Mouse (Mus musculus): ENCODE measurements around the gene 6430628N08Rik.

6430628N08Rik gene

DNA sequence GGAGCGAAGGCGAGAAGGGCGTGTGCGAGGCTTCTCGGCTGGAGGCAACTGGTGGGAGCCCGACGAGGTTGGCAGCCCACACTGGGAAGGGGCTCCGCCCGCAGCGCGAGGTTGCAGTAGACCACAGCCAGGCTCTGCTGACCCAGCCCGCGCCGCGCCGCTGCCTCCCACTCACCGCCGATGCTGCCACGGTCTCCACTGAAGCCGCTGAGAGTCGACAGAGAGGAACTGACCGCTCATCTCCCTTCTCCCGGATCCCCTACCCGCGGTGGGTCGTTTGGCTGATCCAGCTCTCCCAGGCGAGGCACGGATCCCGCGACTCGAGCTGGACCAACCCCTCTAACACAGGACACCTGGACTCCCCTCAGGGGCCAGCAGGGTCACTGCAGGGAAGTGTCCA, at the start of gene 6430628N08Rik:
Gene 6430628N08Rik (plus strand): TSS at position 113 of the 400 bp plus-strand sequence.
- DNase-seq: no peak

DNA sequence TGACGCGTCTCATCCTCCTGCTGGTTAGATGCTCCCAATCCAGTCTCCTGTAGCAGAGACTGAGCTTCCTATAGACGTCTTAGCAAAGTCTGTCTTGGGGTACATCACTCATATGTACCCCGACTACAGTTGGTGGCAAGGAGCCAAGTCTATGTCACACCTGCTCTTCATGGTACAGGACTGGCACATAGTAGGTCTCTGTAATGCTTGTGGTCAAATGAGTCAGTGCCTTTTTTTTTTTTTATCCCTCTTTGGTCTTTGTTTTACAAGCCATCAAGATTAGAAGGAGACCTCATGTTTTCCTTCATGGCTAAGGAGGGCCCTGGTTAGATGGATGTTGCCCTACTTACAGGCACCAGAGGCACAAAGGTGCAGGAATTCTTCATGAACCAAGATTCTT, 49.6 kb upstream of the 6430628N08Rik start:
- no peak for DNase-seq

DNA sequence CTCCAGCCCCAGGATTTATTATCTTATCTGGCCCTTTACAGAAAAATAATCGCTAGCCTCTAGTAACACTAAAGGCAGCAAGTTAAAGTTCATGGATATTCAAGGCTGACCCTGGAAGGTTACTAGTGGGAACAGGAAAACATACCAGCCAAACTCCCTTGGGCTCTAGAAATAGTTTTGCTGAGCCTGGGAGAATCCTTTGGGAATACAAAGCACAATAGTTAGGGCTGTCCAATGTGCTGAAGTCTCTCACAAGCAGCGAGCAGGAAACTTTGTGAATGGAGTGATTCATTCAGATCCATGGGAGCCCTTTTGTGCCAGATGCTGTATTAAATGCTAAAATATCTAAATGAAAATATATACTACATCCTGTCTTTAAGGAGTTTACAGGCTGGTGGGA, 43.8 kb upstream of the 6430628N08Rik start:
- DNase-seq: no peak

- DNase-seq: peak; percentile 39
These were observed 43.1 kb upstream of the 6430628N08Rik start for GRCm38 (mm10) chr4:115847377-115847776.

GRCm38 (mm10) chr4:115848083-115848482, 42.4 kb upstream of the 6430628N08Rik start:
- DNase-seq: no peak

- no peak for DNase-seq
These were observed 41.3 kb upstream of the 6430628N08Rik start for GRCm38 (mm10) chr4:115848990-115849677.

DNA sequence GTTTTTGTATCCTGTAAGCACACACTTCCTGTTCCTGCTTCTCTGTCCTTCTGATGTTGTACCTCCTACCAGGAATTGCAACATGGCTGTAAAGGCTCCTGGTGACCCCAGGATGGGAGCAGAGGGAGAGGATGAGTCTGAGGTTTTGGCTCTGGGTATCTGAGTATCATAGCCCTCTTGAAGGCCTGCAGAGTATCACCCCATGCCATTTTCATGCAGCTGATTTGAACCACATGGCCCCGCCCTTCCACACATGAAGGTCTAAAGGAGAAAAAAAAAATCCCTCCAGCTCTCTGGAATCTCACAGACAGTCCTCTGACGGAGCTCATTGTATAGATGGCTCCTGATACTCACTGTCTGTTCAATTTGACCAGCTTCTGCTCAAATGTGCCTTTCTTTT, 40.4 kb upstream of the 6430628N08Rik start:
- no peak for DNase-seq

GRCm38 (mm10) chr4:115850631-115851030, 39.8 kb upstream of the 6430628N08Rik start:
- no peak for DNase-seq

GRCm38 (mm10) chr4:115851569-115851968, 38.9 kb upstream of the 6430628N08Rik start:
- no peak for DNase-seq

- DNase-seq: no peak
These were observed 35.4 kb upstream of the 6430628N08Rik start for GRCm38 (mm10) chr4:115855100-115855499.

DNA sequence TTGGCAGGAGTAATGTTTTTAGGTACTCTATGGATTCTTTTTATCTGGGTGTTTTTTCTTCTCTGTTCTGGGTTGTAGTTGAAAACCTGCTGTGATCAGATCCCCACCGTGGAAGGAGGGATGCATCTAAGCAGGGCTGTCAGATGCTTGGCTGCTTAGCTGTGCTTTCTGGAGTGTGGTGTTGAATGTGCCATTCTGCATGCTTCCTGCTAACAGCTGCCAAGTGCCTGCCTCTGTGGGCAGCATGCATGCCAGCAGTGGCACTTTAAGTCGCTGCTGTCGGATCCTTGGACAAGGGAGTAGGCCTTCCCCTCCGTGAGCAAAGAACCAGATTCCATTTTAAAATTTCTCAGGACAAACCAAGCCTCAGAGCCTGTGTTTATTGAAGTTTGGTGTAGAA, 34.9 kb upstream of the 6430628N08Rik start:
- DNase-seq: peak; percentile 25

DNA sequence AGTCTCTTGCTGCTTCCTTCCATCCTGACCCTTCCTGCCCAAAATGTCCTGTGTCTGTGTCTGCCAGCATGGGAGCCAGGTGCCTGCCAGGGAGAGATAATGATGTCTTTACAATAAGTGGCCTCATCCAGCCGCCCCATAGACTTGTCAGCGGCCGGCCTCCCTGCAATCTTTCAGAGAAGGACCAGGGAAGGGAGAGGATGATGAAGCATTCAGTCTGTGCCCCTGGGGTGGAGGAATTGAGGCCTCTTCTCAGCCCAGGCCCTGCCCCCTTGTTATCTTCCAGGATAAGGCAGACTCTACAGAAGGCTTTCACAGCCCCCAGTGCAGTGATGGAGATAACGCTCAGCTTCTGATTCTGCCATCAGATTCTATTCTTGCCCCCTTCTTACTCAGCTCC, 34.2 kb upstream of the 6430628N08Rik start:
- no peak for DNase-seq

DNA sequence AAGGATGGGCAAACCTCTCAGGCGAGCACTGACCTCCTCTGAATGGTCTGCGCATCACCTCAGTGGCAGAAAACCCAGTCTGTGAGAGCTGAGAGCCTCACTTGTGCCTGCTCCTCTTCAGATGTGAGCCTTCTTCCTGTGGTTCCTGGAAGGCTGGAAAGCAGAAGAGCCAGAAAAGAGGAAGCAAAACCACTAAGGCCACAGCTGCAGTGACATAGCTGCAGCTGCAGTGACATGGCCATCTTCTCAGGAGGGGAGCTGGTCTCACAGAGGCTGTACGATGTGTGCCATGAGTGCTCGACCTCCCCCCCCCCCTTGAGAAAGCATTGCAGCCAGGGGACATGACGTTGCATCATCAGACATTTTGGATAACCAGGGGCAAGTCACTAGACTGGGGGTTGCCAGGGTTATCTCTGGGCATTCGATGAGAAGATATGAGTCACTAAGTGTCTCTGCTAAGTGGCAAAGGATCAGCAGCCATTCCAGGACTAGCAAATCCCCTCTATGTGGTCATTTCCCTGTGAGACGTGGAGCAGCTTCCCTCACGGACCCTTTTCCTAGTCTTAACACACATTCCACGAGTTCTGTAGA, 33.1 kb upstream of the 6430628N08Rik start:
- DNase-seq: no peak

DNA sequence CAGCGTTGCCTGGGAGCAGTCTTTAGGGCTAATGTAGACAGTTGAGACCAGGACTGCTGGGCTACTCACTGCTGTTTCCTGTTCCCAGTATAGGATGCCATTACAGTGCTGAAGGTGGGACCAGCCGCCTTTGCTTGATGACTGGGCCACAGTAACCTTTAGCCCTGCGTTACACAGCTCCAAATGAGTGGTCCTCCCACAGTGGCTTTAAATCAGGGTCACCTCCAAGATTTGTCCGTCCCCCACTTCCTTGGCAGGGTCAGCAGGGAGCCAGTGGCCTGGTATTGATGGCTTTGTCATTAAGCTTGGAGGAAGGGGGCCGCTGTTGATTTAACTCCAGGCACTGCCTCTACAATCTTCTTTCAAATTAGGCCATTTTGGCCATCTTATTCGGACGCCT, 27.1 kb upstream of the 6430628N08Rik start:
- no peak for DNase-seq

DNA sequence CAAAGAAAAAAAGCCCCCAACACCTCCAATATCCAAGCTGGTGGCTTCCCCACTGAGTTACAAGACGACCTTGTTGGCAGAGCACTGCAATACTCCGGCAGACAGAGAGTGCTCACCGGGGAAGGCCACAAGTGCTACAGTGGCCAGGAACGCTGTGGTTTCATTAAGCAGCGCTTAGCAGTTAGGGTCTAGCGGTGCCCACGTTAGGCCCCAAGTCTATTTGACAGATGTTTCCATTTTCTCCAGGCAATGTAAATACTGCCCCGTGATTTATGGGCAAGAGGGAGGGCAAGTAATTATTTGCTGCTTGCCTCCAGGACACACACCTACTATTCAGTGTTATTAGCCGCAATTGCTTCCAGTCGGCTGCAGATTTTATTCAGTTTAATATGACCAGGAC, 26.6 kb upstream of the 6430628N08Rik start:
- DNase-seq: no peak

DNA sequence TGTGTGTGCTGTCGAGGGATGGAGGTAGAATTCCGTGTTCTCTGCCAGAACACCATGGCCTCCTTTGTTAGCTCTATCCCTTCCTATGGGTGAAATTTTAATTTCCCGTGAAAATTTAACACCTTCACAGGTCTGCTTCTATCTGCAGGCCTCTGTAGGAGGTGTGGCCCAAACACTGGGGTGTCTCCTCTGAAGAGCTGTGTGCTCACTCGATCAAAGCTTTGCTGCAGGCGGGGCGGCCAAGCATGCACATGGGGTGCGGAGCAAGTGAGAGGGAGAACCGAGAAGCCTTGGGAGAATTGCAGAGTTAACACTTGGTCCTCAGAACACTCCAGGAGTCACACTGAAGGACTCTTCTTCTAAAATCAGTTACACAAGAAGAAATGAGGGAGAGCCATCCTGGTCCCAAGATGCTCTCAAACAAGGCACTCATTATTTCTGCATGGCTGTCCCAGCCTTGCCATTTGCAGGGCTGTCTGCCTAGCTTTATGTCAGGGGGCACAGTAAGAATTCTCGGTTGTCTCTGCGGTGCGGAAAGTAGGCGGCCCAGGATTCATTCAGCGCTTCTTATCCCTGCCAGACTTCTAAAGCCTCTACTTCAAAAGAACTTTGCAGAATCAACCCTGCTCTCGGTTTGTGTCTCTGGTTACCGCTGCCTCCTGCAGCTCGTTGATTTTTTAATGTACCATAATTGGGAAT, 20.8 kb upstream of the 6430628N08Rik start:
- no peak for DNase-seq

GRCm38 (mm10) chr4:115873231-115873630, 17.2 kb upstream of the 6430628N08Rik start:
- DNase-seq: no peak

DNA sequence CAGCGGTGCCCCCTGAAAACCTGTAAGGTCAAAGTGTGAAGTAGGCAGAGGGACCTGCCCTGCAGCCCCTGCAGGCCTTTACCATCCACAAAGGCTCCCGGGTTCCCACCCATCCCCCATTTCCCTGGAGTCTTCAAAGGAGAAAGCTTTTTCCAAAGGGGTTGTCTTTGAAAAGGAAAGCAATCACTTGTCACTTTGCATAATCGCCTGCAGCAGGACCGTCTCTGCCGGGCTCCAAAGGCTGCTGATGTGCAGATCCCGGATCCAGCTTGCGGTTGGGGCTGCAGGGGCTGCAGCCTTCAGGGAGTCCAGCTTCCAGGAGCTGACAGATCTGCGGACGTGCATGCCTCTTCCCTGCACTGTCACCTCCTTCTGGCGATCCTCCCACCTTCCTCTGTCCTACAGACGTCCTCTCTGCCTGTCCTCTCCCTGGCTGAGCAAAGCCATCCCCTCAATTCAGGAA, 12.2 kb upstream of the 6430628N08Rik start:
- no peak for DNase-seq

GRCm38 (mm10) chr4:115878828-115879227, 11.6 kb upstream of the 6430628N08Rik start:
- no peak for DNase-seq

GRCm38 (mm10) chr4:115881183-115881582, 9.3 kb upstream of the 6430628N08Rik start:
- DNase-seq: peak; percentile 43

DNA sequence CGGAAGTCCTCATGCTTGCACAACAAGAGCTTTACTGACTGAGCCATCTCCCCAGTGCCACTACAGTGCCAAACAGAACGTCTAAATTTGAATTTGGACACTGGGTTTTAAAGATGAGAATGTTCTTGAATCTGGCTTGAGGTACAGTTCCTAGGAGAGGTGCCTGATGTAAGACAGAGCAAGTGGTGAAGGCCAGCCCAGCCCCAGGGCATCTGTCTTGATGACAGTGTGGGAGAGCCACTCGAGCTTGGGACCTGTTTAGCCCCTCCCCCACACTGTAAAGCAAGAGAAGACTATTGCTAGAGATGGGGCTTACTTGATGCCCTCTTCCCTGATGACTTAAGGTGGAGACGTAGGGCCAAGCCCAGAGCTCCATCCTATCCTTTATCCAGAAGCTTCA, 8.3 kb upstream of the 6430628N08Rik start:
- no peak for DNase-seq

DNA sequence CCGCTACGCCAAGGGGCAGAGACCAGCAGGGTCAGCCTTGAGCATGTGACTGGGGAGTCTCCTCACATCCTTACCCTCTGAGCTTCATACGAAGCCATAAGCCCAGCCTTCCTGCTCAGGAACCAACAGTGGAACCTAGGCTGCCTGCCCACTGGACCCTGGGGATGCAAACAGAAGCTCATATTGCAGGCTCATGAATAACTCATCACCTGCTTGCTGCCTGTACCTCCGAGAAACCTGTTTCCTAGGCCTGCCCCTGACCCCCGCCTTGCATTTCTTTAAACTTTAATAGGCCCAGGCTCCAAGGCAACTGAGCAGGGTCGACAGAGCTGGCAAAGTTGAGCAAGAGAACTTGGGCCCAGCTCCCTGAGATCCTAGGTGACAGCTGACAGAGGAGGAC, 6.4 kb upstream of the 6430628N08Rik start, which contains the start of gene Kncn:
Gene Kncn (plus strand): TSS at position 379 of the 400 bp plus-strand sequence.
- no peak for DNase-seq

- DNase-seq: no peak
These were observed 4.6 kb upstream of the 6430628N08Rik start for GRCm38 (mm10) chr4:115885846-115886245.

DNA sequence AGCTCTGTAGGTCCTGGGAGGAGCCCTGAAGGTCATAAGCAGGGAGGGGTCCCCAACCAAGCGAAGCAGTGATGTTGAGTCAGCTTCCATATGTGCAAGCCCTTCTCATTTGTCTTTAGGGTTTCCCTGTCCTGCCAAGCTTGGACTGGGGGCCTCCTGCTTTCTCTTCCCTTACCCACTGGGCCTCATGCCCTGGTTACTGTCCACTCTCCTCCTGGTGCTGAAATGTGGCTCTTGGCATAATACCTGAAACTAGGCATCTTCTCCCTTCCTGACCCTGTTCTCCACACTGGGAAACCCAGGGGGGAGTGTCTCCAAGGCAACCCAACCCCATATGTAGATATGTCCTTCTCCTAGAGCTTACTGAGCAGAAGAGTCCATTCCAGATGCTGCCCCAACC, 3.6 kb upstream of the 6430628N08Rik start:
- no peak for DNase-seq

Measured in right cerebral cortex, adult 18-20 months (tissue).